Mouse (Mus musculus): Measurements from ENCODE around the gene Htr3a. TPM values are rescaled to one million over a fixed set of nuclear protein-coding genes. Genes with fewer than 3 reads are reported as not detected.

Gene Htr3a
- polyA plus RNA-seq, 1 experiment from 2014 or later: not detected

DNA sequence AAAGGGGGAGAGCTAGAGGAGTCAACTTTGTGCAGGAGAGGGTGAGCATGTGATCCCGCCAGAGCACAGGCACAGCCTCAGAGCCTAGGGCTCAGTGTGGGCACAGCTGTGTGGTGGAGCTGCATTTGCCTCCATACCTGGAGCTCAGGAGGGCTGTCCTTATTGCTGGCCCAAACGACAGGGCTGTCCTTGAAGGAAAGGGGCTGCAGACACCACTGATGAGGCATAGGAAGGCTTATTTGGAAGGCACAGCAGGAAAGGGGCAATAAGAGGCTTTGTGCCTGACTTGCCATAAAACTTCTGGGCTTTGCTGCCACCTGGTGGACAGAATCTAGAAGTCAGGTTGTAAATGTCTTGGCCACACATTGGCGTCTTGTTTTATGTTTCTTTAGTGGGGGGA is 16.9 kb downstream of the Htr3a start:
- DNase-seq (ENCODE audit: low read depth, low spot score) (no peak), ATAC-seq (no peak)
- TF ChIP-seq CTCF (IDR thresholded peaks at IDR 0.05): peak; percentile 74
- ChIA-PET CTCF (interaction anchor here (0.9 to 4.2 kb wide), 2 partner anchors 19 to 247 kb away, joined by 4 to 31 read pairs; no protein-coding TSS in a partner anchor), POLR2A (no interaction called here)
- in situ Hi-C loops (cut with MboI; ENCODE audit: low pct_unique_long_range_greater_than_20kb): loop anchor here (5.0 kb wide), 1 partner anchor 247 kb away; no protein-coding TSS in a partner anchor
- peaks cover 14% of the 10 kb centered on the region for H3K27me3 ChIP-seq

DNA sequence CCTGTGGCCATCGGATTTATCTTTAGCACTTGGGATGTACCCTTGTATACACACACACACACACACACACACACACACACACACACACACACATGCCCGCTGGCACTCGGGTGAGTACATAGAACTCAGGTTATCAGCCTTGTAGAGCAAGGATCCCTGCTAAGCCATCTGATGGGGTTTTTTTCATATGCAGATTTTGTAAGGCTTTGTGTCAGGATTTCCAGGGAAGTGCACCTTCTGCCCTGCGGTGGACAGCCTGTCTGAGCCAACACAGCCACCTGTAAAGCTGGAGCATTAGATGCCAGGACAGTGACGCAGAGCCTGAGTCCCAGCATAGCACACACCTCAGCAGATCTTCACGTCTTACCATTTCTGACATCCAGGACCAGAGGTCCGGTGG is 21.8 kb downstream of the Htr3a start:
- no peak for TF ChIP-seq CTCF (IDR thresholded peaks at IDR 0.05)
- ATAC-seq (no peak), DNase-seq (ENCODE audit: low read depth, low spot score) (no peak)
- H3K27me3 ChIP-seq: peaks cover 23% of the 10 kb centered on the region
- in situ Hi-C loops (cut with MboI; ENCODE audit: low pct_unique_long_range_greater_than_20kb): no loop called here
- CTCF ChIA-PET: no interaction called here
- POLR2A ChIA-PET: no interaction called here

DNA sequence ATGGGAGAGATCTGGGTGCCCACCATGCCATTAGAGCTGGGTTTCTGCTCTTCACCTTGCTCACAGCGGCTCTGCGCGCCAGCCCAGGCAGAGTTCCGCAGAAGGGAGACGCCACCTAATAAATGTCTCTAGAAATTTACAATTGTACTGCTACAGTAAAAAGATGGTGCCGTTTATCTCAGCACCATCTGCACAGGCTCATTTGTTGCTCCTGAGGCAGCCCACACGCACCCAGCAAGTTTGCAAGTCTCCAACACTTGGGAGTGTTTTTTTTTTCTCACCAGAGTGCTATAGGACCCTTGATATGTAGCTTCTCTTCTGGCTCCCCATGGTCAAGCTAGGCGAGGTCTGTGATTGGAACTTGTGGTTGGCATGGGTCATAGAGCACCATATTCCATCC is 38.0 kb downstream of the Htr3a start:
- in situ Hi-C loops (cut with MboI; ENCODE audit: low pct_unique_long_range_greater_than_20kb): no loop called here
- POLR2A ChIA-PET: no interaction called here
- no peak for TF ChIP-seq CTCF (IDR thresholded peaks at IDR 0.05)
- ATAC-seq: no peak
- CTCF ChIA-PET: no interaction called here
- DNase-seq (ENCODE audit: low read depth, low spot score): no peak
- H3K27me3 ChIP-seq: peaks cover 12% of the 10 kb centered on the region

DNA sequence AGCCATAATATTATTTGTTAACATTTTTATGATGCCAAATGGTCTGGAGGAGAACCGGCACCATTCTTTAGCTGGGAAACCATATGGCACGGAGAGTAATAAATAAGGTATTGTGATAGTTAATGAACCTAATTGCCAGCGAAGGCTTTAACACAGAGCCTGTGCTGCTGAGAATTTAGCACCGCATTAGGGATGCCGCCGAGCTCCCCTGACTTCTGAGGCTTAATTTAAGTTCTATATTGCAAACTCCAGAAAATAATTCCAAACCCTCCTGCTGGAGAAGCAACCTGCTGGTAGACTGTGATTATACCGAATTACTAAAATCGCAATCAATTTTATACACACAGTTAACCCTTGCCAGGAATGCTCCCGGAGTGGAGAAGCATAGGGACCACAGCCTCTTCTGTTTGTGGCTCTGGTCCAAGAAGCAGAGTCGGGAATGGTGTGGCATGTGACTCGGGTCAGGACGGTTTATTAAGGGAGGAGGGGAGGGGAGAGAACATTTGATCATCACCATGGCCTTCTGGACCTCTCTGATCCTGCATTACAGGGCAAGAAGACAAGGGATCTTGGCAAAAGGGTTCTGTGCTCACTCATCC is 44.3 kb downstream of the Htr3a start:
- in situ Hi-C loops (cut with MboI; ENCODE audit: low pct_unique_long_range_greater_than_20kb): no loop called here
- peaks cover 22% of the 10 kb centered on the region for H3K27me3 ChIP-seq
- ChIA-PET POLR2A (no interaction called here), CTCF (interaction anchor here (0.7 kb wide), 1 partner anchor 221 kb away, joined by 4 read pairs; no protein-coding TSS in a partner anchor)
- no peak for TF ChIP-seq CTCF (IDR thresholded peaks at IDR 0.05)
- ATAC-seq (no peak), DNase-seq (ENCODE audit: low read depth, low spot score) (no peak)

DNA sequence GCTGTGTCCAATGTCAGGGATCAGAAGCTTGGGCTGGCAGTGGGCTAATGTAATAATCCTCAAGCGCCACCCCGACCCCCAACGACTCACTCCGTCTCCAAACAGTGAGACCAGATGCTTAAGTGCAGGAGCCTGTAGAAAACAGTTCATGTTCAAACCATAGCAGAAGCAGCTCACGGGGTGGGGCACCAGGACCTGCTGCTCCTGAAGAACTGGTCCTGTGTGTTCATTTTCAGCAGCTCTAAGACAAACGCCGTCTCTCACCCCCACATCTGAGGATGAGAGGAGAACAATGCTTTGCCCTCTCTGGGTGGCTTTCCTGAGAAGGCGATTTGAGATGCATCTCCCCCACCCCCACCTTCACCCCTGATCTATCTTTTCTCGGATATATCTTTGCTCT is 45.7 kb downstream of the Htr3a start:
- no peak for ATAC-seq
- ChIA-PET CTCF (no interaction called here), POLR2A (no interaction called here)
- no peak for DNase-seq (ENCODE audit: low read depth, low spot score)
- peaks cover 25% of the 10 kb centered on the region for H3K27me3 ChIP-seq
- in situ Hi-C loops (cut with MboI; ENCODE audit: low pct_unique_long_range_greater_than_20kb): no loop called here
- TF ChIP-seq CTCF (IDR thresholded peaks at IDR 0.05): no peak

DNA sequence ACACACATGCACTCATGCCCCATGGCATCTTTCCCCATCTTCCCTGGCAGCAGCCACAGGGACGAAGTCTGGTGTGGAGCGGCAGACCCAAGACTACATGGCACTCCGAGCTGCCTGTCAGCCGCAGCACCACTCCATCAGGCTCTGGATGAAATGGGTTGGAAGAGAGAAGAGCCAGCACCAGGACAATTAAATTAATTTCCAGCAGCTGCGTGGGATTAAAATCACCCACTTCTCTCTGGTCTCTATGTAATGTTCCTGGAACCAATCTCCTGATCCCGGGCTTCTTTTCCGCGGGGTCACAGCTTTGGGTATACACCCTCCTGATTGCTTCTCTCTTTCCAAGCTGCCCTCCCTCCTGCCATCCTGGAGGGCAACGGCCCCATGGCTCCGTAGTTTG is 49.4 kb downstream of the Htr3a start:
- in situ Hi-C loops (cut with MboI; ENCODE audit: low pct_unique_long_range_greater_than_20kb): loop anchor here (5.0 kb wide), 1 partner anchor 214 kb away; no protein-coding TSS in a partner anchor
- CTCF ChIA-PET: interaction anchor here (2.6 kb wide), 1 partner anchor 215 kb away, joined by 21 read pairs; no protein-coding TSS in a partner anchor
- POLR2A ChIA-PET: no interaction called here
- H3K27me3 ChIP-seq: peaks cover 21% of the 10 kb centered on the region
- no peak for ATAC-seq
- no peak for TF ChIP-seq CTCF (IDR thresholded peaks at IDR 0.05)
- DNase-seq (ENCODE audit: low read depth, low spot score): no peak

DNA sequence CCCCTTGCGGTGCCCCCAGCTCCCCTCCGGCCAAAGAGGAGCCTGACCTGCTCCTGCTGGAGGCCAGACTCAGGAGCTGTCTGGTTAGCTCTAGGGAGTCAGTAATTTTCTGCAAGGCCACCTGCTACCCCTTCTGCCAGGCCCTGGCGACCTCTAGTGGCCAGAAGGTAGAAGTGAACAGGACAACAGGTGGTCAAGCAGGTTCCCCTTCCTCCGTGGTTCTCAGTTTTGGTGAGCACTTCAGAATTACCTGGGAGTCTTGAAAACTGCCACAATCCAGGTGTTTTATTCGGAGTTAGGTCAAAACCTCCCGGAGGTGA is 50.4 kb downstream of the Htr3a start:
- in situ Hi-C loops (cut with MboI; ENCODE audit: low pct_unique_long_range_greater_than_20kb): loop anchor here (5.0 kb wide), 1 partner anchor 213 kb away; no protein-coding TSS in a partner anchor
- DNase-seq (ENCODE audit: low read depth, low spot score) (no peak), ATAC-seq (peak; percentile 44)
- ChIA-PET CTCF (interaction anchor here (1.1 to 2.6 kb wide), 2 partner anchors 214 to 219 kb away, joined by 3 to 21 read pairs; no protein-coding TSS in a partner anchor), POLR2A (no interaction called here)
- TF ChIP-seq CTCF (IDR thresholded peaks at IDR 0.05): peak; percentile 91
- H3K27me3 ChIP-seq: peaks cover 15% of the 10 kb centered on the region

DNA sequence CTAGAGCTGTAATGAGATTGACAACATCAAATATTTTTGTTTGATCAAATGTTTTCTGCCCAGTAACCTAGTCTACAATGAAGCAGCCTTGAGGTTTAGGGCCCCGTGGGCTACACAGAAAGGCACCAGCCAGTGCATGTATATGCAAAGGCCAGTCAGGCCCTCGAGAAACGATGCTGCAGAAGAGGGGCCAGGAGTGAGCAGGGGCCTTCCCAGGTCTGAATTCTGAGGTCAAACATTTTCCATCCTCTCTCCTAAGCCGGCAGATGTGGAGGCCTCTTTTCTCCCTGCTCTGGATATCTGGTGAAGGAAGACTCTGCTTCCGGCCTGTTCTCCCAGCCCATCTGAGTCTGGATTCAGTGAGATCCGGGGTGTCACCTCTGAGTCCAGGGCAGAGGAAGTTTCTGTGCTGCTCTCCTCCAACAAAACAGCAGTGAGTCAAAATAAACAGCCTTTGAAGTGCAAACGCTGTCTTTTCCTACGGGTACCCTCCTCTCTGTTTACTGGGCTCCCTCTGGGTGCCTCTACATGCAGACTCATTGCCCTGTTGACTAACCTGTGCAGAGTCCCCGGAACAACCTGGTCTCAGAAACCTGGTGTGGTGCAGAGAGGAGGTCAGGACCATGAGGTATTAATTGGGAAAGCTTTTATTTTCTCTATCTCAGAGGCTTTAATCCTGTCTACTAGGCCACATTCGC is 50.9 kb downstream of the Htr3a start:
- ATAC-seq (no peak), DNase-seq (ENCODE audit: low read depth, low spot score) (no peak)
- ChIA-PET POLR2A (no interaction called here), CTCF (interaction anchor here (1.1 to 2.6 kb wide), 3 partner anchors 19 to 219 kb away, joined by 3 to 21 read pairs (median 4); no protein-coding TSS in a partner anchor)
- TF ChIP-seq CTCF (IDR thresholded peaks at IDR 0.05): no peak
- in situ Hi-C loops (cut with MboI; ENCODE audit: low pct_unique_long_range_greater_than_20kb): loop anchor here (5.0 kb wide), 1 partner anchor 213 kb away; no protein-coding TSS in a partner anchor
- peaks cover 14% of the 10 kb centered on the region for H3K27me3 ChIP-seq

DNA sequence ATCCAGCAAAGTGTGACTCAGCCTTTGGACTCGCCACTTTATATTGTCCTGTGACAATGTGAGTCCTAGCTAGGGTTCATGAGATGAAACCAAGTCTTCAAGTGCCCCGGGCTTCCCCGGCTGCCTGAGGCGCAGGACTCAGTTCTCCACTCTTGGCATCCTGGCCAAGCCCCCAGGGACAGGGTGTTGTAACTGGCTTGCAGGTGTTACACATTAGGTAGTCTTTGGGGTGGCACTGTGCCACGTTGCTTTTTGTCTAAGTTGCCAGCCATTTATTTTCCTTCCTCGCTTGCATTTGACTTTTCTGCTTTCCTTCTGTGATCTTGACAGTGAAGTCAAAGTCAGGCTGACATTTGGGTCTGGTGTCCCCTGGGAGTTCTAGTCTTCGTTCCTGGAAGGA is 53.0 kb downstream of the Htr3a start:
- no peak for ATAC-seq
- in situ Hi-C loops (cut with MboI; ENCODE audit: low pct_unique_long_range_greater_than_20kb): no loop called here
- H3K27me3 ChIP-seq: peaks cover 25% of the 10 kb centered on the region
- TF ChIP-seq CTCF (IDR thresholded peaks at IDR 0.05): no peak
- DNase-seq (ENCODE audit: low read depth, low spot score): no peak
- ChIA-PET POLR2A (no interaction called here), CTCF (interaction anchor here (1.0 to 1.3 kb wide), 2 partner anchors 14 to 66 kb away, joined by 3 read pairs; no protein-coding TSS in a partner anchor)

DNA sequence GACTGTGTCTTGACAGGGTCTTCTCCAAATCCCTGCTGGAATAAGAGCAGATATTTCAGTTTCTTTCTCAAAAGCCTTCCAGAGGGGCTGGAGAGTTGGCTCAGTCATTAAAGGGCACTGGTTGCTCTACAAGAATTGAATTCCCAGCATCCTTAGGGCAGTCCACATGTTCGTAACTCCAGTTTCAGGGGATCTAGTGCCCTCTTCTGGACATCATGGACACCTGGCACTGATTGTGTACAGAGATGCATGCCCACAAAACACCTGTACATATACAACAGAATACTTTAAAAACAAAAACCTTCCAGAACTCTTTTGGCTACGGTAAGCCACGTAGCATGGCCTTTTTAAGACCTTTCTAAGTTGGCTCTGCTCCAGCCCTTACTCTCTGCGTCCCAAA is 54.7 kb downstream of the Htr3a start:
- ChIA-PET CTCF (interaction anchor here (1.1 kb wide), 1 partner anchor 210 kb away, joined by 3 read pairs; no protein-coding TSS in a partner anchor), POLR2A (no interaction called here)

DNA sequence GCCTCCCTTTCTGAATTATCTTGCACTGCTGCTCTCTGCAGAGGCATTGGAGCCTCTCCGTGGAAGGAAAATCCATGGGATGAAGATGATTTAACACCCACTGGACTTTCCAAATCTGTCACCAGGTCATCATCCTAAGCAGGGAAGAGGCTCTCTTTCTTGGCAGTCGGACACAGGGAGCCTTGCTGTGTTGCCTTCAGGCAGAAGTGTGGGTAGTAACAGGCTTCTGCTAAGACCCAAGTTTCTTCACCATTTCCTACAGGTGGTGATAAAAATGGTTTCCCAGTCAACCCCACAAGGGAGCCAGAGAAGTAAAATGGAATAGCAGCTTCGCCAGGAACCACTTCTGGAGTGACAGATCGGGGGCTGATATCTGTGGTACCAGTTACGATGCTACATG is 61.4 kb downstream of the Htr3a start:
- POLR2A ChIA-PET: no interaction called here
- in situ Hi-C loops (cut with MboI; ENCODE audit: low pct_unique_long_range_greater_than_20kb): no loop called here
- DNase-seq (ENCODE audit: low read depth, low spot score): no peak
- no peak for TF ChIP-seq CTCF (IDR thresholded peaks at IDR 0.05)
- no peak for ATAC-seq
- CTCF ChIA-PET: interaction anchor here (1.2 to 1.3 kb wide), 2 partner anchors 8 to 204 kb away, joined by 3 read pairs; no protein-coding TSS in a partner anchor
- H3K27me3 ChIP-seq: peaks cover 34% of the 10 kb centered on the region

More for the DNA sequence above, 54.7 kb downstream of the Htr3a start:
- peaks cover 15% of the 10 kb centered on the region for H3K27me3 ChIP-seq
- DNase-seq (ENCODE audit: low read depth, low spot score): no peak
- TF ChIP-seq CTCF (IDR thresholded peaks at IDR 0.05): no peak
- in situ Hi-C loops (cut with MboI; ENCODE audit: low pct_unique_long_range_greater_than_20kb): no loop called here
- no peak for ATAC-seq

Other genes with a start within 250 kb of the Htr3a start
- gene Zbtb16, start 74.9 kb downstream of the Htr3a start, polyA plus RNA-seq (2021): 0.15 TPM
- not detected for gene Htr3b, start 53.9 kb upstream of the Htr3a start, polyA plus RNA-seq (2021)
- gene Usp28, start 74.3 kb upstream of the Htr3a start, polyA plus RNA-seq (2021): 20.7 TPM
- gene Zw10, start 144.5 kb upstream of the Htr3a start, polyA plus RNA-seq (2021): 29.1 TPM
- gene Tmprss5, start 170.2 kb upstream of the Htr3a start, polyA plus RNA-seq (2021): not detected

Measured in Patski (cell line).